Mouse (Mus musculus) small intestine, adult 2 months (tissue): ENCODE data around the gene Tmcc3. TPM values are rescaled to one million over a fixed set of nuclear protein-coding genes. Genes with fewer than 3 reads are reported as not detected.

Source experiments
- H3K27ac ChIP-seq: fragments of 200-500 bp; 2 replicates; pipeline ENCODE4 v1.5.1; 2012; ENCODE audit warnings: low read depth, low read length, control low read depth, inconsistent platforms; ENCODE audit not compliant: insufficient read depth
- H3K27me3 ChIP-seq: fragments of 200-500 bp; 2 replicates; pipeline ENCODE4 v1.6.1; 2012; ENCODE audit warnings: mild to moderate bottlenecking, moderate library complexity, low read length, inconsistent platforms; ENCODE audit not compliant: control insufficient read depth, insufficient read depth
- H3K36me3 ChIP-seq: fragments of 200-500 bp; 2 replicates; pipeline ENCODE4 v1.6.1; 2012; ENCODE audit warnings: mild to moderate bottlenecking, low read length, control low read depth, inconsistent platforms; ENCODE audit not compliant: control insufficient read depth, insufficient read depth
- H3K4me1 ChIP-seq: fragments of 200-500 bp; 2 replicates; pipeline ENCODE4 v1.6.1; 2012; ENCODE audit warnings: low read length, inconsistent platforms, mixed read lengths; ENCODE audit not compliant: control insufficient read depth, insufficient read depth, insufficient read length
- H3K4me3 ChIP-seq: fragments of 200-500 bp; 2 replicates; pipeline ENCODE4 v1.5.1; 2012; ENCODE audit warnings: low read depth, mild to moderate bottlenecking, control low read depth, inconsistent platforms, low read length, moderate library complexity
- CTCF ChIP-seq: fragments of 200-500 bp; IDR thresholded peaks from 2 replicates; pipeline ENCODE4 v1.5.1; 2012; ENCODE audit warnings: low read depth, mild to moderate bottlenecking, control low read depth, inconsistent platforms, low read length, moderate library complexity, mixed read lengths; ENCODE audit not compliant: insufficient replicate concordance, insufficient read length; ENCODE audit errors: extremely low read depth
- POLR2A ChIP-seq: fragments of 200-500 bp; IDR thresholded peaks from 2 replicates; pipeline ENCODE4 v1.6.1; 2012; ENCODE audit warnings: low read depth, mild to moderate bottlenecking, control low read depth, inconsistent platforms, low read length, moderate library complexity
- WGBS: fragments of 180-500 bp; shearing (Covaris S2); methylation state at CpG from one replicate; pipeline ENCODE4 v1.1.7; 2018; 5-methylcytosine and 5-hydroxymethylcytosine counted together
- polyA plus RNA-seq: library from polyadenylated mRNA; depleted of rRNA; stranded (reverse); fragments of >200 nt; gene quantifications from 2 replicates; pipeline ENCODE4 v1.2.3, GENCODE M21; 2012

Tmcc3 gene
- polyA plus RNA-seq, 1 experiment: 38.7 TPM

- Histone ChIP-seq H3K4me1 (peaks cover 10% of the 10 kb centered on the region), H3K27me3 (no peaks in the 10 kb centered on the region), H3K36me3 (no peaks in the 10 kb centered on the region), H3K27ac (no peak overlapping the region), H3K4me3 (no peak overlapping the region)
- WGBS: 44% methylated on average over 18 of the region's 18 CpGs
- TF ChIP-seq POLR2A: no peak
- no peak for TF ChIP-seq CTCF
Measured at GRCm38 (mm10) chr10:94523711-94524156, 212.0 kb downstream of the Tmcc3 start.

- no peak for TF ChIP-seq CTCF
- TF ChIP-seq POLR2A: no peak
- Histone ChIP-seq H3K4me1 (peaks cover 10% of the 10 kb centered on the region), H3K27ac (no peak overlapping the region), H3K36me3 (no peaks in the 10 kb centered on the region), H3K27me3 (no peaks in the 10 kb centered on the region), H3K4me3 (no peak overlapping the region)
- WGBS: 79% methylated on average over 6 of the region's 6 CpGs
Measured at GRCm38 (mm10) chr10:94524966-94525365, 213.2 kb downstream of the Tmcc3 start.

GRCm38 (mm10) chr10:94525784-94526183 is 214.0 kb downstream of the Tmcc3 start:
- TF ChIP-seq POLR2A (no peak), CTCF (no peak)
- H3K27me3 ChIP-seq: no peaks in the 10 kb centered on the region

GRCm38 (mm10) chr10:94526834-94527233 is 215.1 kb downstream of the Tmcc3 start:
- TF ChIP-seq POLR2A (no peak), CTCF (no peak)
- no peak overlapping the region for H3K27ac ChIP-seq
- H3K4me3 ChIP-seq: no peak overlapping the region
- peaks cover 6% of the 10 kb centered on the region for H3K4me1 ChIP-seq
- no peaks in the 10 kb centered on the region for H3K27me3 ChIP-seq
- no peaks in the 10 kb centered on the region for H3K36me3 ChIP-seq
- WGBS: 78% methylated on average over 8 of the region's 8 CpGs

More at GRCm38 (mm10) chr10:94525784-94526183, 214.0 kb downstream of the Tmcc3 start:
- Histone ChIP-seq H3K36me3 (no peaks in the 10 kb centered on the region), H3K4me1 (peaks cover 10% of the 10 kb centered on the region), H3K27ac (peak overlapping the region; percentile 13; the same call in 1 of the 2 replicates), H3K4me3 (no peak overlapping the region)
- WGBS: 66% methylated on average over 7 of the region's 7 CpGs

GRCm38 (mm10) chr10:94527248-94527647 is 215.5 kb downstream of the Tmcc3 start:
- Histone ChIP-seq H3K4me1 (peaks cover 6% of the 10 kb centered on the region), H3K27me3 (no peaks in the 10 kb centered on the region), H3K27ac (no peak overlapping the region), H3K36me3 (no peaks in the 10 kb centered on the region), H3K4me3 (no peak overlapping the region)
- TF ChIP-seq CTCF (no peak), POLR2A (no peak)
- WGBS: 74% methylated on average over 6 of the region's 6 CpGs

GRCm38 (mm10) chr10:94530079-94530478 is 218.3 kb downstream of the Tmcc3 start:
- 82% methylated on average over 2 of the region's 2 CpGs for WGBS

GRCm38 (mm10) chr10:94531482-94531881 is 219.7 kb downstream of the Tmcc3 start:
- Histone ChIP-seq H3K36me3 (no peaks in the 10 kb centered on the region), H3K4me3 (no peak overlapping the region), H3K27me3 (no peaks in the 10 kb centered on the region), H3K4me1 (peaks cover 2% of the 10 kb centered on the region; the same call in 1 of the 2 replicates), H3K27ac (no peak overlapping the region)
- TF ChIP-seq CTCF: no peak
- no peak for TF ChIP-seq POLR2A

More at GRCm38 (mm10) chr10:94530079-94530478, 218.3 kb downstream of the Tmcc3 start:
- Histone ChIP-seq H3K27me3 (no peaks in the 10 kb centered on the region), H3K27ac (no peak overlapping the region), H3K4me3 (no peak overlapping the region), H3K36me3 (no peaks in the 10 kb centered on the region), H3K4me1 (peaks cover 2% of the 10 kb centered on the region; the same call in 1 of the 2 replicates)
- TF ChIP-seq CTCF (no peak), POLR2A (no peak)
